Mouse (Mus musculus): ENCODE data around the gene Crip1.

DNA sequence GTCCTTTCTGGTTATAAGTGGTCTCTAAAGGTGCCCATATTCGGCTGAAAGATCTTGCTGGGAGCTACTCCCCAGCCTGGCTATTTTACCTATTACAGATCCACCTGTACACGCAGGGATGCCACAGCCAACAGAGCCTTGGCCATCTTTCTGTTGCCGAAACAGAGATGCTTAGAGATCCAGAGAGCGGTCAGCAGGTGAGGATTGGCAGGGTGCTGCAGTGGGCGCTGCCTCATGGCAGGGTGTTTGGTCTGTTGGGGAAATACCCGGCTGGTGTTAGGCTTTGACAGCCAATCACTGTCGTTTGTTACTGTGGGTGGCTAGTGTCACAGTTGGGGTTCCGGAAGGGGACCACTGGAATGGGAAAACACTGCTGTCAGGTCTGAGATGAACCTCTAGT lies 11.9 kb downstream of the Crip1 start:
- TF ChIP-seq CTCF (IDR thresholded peaks at IDR 0.05; ENCODE audit: low read depth) = no peak
- no peak for TF ChIP-seq EP300 (IDR thresholded peaks at IDR 0.05; ENCODE audit: low read depth)
